Mouse (Mus musculus) hindbrain, embryonic 15.5 days (tissue): ENCODE data around the gene Zfp787. TPM values are rescaled to one million over a fixed set of nuclear protein-coding genes. Genes with fewer than 3 reads are reported as not detected.
"Not testable (repeated sequence)": the region's sequence is repeated elsewhere in the genome, so short reads cannot be mapped to it uniquely, and the experiment has no call there.

Source experiments
- ATAC-seq: fragments of 200-750 bp; cut with Nextera tagmentation; 2 replicates; pipeline ENCODE4 v1.8.0; 2017; ENCODE audit warnings: low read depth, moderate number of reproducible peaks, moderate TSS enrichment; ENCODE audit not compliant: low FRiP score
- H3K27ac ChIP-seq: fragments of 300-500 bp; sonication (generic); replicated peaks from 2 replicates; pipeline ENCODE4 v1.5.1; 2015; ENCODE audit warnings: mild to moderate bottlenecking, inconsistent platforms
- H3K27me3 ChIP-seq: fragments of 300-500 bp; sonication (generic); 2 replicates; pipeline ENCODE4 v1.6.1; 2015; ENCODE audit warnings: control low read depth, inconsistent platforms
- H3K36me3 ChIP-seq: fragments of 300-500 bp; sonication (generic); 2 replicates; pipeline ENCODE4 v1.6.1; 2015; ENCODE audit warnings: control low read depth, inconsistent platforms
- H3K4me1 ChIP-seq: fragments of 300-500 bp; sonication (generic); replicated peaks from 2 replicates; pipeline ENCODE4 v1.6.1; 2015; ENCODE audit warnings: control low read depth, inconsistent platforms
- H3K4me2 ChIP-seq: fragments of 300-500 bp; sonication (generic); 2 replicates; pipeline ENCODE4 v1.6.1; 2015; ENCODE audit warnings: moderate library complexity, mild to moderate bottlenecking, inconsistent platforms
- H3K4me3 ChIP-seq: fragments of 300-500 bp; sonication (generic); 2 replicates; pipeline ENCODE4 v1.5.1; 2015; ENCODE audit warnings: mild to moderate bottlenecking, inconsistent platforms
- H3K9ac ChIP-seq: fragments of 300-500 bp; sonication (generic); 2 replicates; pipeline ENCODE4 v1.6.1; 2015; ENCODE audit warnings: inconsistent platforms
- H3K9me3 ChIP-seq: fragments of 300-500 bp; sonication (generic); 2 replicates; pipeline ENCODE4 v1.6.1; 2016; ENCODE audit warnings: control low read depth, inconsistent platforms
- WGBS: fragments of 180-500 bp; shearing (Covaris S2); methylation state at CpG from one replicate; pipeline ENCODE4 v1.1.7; 2015; 5-methylcytosine and 5-hydroxymethylcytosine counted together
- polyA plus RNA-seq: library from polyadenylated mRNA; unstranded; fragments of >200 nt; fragmentation: Nextera tagmentation; extraction: Ambion mirVana; gene quantifications from 2 replicates; pipeline ENCODE4 v1.2.1, GENCODE M21; 2015

Gene Zfp787
- polyA plus RNA-seq, 1 experiment from 2014 or later: 24.8 TPM

GRCm38 (mm10) chr7:6179013-6179412, 23.2 kb upstream of the Zfp787 start:
- Histone ChIP-seq H3K36me3 (peaks cover 24% of the 10 kb centered on the region), H3K27me3 (no peaks in the 10 kb centered on the region), H3K4me3 (no peak overlapping the region), H3K9me3 (no peaks in the 10 kb centered on the region), H3K4me1 (no peaks in the 10 kb centered on the region), H3K4me2 (no peak overlapping the region), H3K27ac (no peak overlapping the region), H3K9ac (no peak overlapping the region)
- no peak for ATAC-seq

GRCm38 (mm10) chr7:6174365-6174987, 18.7 kb upstream of the Zfp787 start:
- not testable (repeated sequence) for H3K27me3 ChIP-seq, H3K9me3 ChIP-seq, ATAC-seq, H3K9ac ChIP-seq, H3K36me3 ChIP-seq, H3K27ac ChIP-seq, H3K4me3 ChIP-seq, H3K4me2 ChIP-seq
- WGBS: 86% methylated on average over 9 of the region's 9 CpGs
- H3K4me1 ChIP-seq: peaks cover 16% of the 10 kb centered on the region

GRCm38 (mm10) chr7:6173872-6174271, 18.1 kb upstream of the Zfp787 start:
- no peak overlapping the region for H3K4me2 ChIP-seq
- ATAC-seq: no peak
- peaks cover 16% of the 10 kb centered on the region for H3K4me1 ChIP-seq
- no peak overlapping the region for H3K9ac ChIP-seq
- no peaks in the 10 kb centered on the region for H3K9me3 ChIP-seq
- H3K4me3 ChIP-seq: no peak overlapping the region
- H3K27ac ChIP-seq: no peak overlapping the region
- H3K27me3 ChIP-seq: no peaks in the 10 kb centered on the region
- 90% methylated on average over 8 of the region's 8 CpGs for WGBS
- peaks cover 4% of the 10 kb centered on the region for H3K36me3 ChIP-seq

GRCm38 (mm10) chr7:6172674-6173244, 17.0 kb upstream of the Zfp787 start:
- no peaks in the 10 kb centered on the region for H3K27me3 ChIP-seq
- ATAC-seq: peak; percentile 36
- 1% methylated on average over 28 of the region's 28 CpGs for WGBS
- H3K9ac ChIP-seq: peak overlapping the region; percentile 73
- peaks cover 4% of the 10 kb centered on the region; the same call in 1 of the 2 replicates for H3K36me3 ChIP-seq
- peak overlapping the region; percentile 76 for H3K4me2 ChIP-seq
- H3K4me1 ChIP-seq: peaks cover 16% of the 10 kb centered on the region
- H3K9me3 ChIP-seq: no peaks in the 10 kb centered on the region
- H3K4me3 ChIP-seq: peak overlapping the region; percentile 83
- H3K27ac ChIP-seq: peak overlapping the region; percentile 92

- ATAC-seq: peak; percentile 97
- WGBS: under 1% methylated on average over 37 of the region's 37 CpGs
- no peaks in the 10 kb centered on the region for H3K27me3 ChIP-seq
These were observed 16.3 kb upstream of the Zfp787 start, which contains the start of gene Zfp444 for GRCm38 (mm10) chr7:6172006-6172649. Gene Zfp444, plus strand, starts transcription at chr7:6172226.

DNA sequence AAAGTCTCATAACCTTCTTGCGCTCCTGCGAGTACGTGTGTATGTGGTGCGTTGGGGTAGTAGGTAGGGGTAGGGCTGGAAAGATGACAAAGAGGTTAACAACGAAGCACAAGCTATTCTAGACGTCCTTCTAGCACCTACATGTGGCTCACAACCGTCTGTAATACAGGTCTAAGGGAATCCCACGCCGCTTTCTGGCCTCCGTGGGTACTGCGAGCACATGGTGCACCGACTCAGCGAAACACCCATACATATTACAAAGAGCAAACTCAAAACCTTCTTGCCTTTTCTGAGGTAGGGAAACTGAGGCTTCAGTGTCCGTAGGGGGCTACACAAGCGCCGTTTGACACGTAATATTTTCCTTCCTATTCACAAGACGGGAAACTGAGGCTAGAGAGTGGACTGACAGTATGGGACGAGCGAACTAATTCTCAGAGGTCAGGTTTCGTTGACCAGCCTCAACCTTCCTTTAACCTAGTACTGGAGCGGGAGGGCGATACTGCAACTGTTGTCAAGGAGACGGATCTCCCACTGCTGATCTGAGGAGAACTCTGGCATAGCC, 15.7 kb upstream of the Zfp787 start:
- H3K4me2 ChIP-seq: peak overlapping the region; percentile 76
- peak; percentile 39 for ATAC-seq
- under 1% methylated on average over 24 of the region's 24 CpGs for WGBS
- peak overlapping the region; percentile 60 for H3K9ac ChIP-seq
- peak overlapping the region; percentile 83 for H3K4me3 ChIP-seq
- H3K27ac ChIP-seq: peak overlapping the region; percentile 92
- H3K27me3 ChIP-seq: no peaks in the 10 kb centered on the region
- H3K4me1 ChIP-seq: peaks cover 16% of the 10 kb centered on the region
- no peaks in the 10 kb centered on the region for H3K9me3 ChIP-seq
- H3K36me3 ChIP-seq: peaks cover 4% of the 10 kb centered on the region; the same call in 1 of the 2 replicates

More at GRCm38 (mm10) chr7:6172006-6172649, 16.3 kb upstream of the Zfp787 start, which contains the start of gene Zfp444:
- peak within 1 kb of the TSS; percentile 92 for H3K27ac ChIP-seq
- H3K9me3 ChIP-seq: no peaks in the 10 kb centered on the region
- peak within 1 kb of the TSS; percentile 76 for H3K4me2 ChIP-seq
- H3K9ac ChIP-seq: peak within 1 kb of the TSS; percentile 73
- peak within 1 kb of the TSS; percentile 83 for H3K4me3 ChIP-seq
- peaks cover 4% of the 10 kb centered on the region; the same call in 1 of the 2 replicates for H3K36me3 ChIP-seq
- peaks cover 16% of the 10 kb centered on the region for H3K4me1 ChIP-seq

DNA sequence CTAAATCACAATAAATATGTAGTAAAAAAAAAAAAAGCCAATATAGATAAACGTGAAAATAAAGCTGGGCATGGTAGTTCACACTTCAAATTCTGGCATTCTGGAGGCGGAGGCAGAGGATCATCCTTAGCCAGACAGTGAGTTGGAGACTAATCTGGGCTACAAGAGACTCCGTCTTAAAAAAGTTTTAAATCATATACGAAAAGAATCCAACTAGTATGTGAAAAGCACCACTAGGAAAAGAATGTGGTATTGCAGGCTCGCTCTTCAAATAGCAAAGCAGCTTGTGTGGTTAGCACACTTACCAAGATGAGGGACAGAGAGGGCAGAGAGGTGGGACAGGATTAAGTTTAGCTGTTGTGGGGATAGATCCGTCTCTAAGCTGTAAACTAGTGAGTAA, 15.1 kb upstream of the Zfp787 start:
- Histone ChIP-seq H3K27ac (peak overlapping the region; percentile 92), H3K4me3 (peak overlapping the region; percentile 83), H3K9ac (peak overlapping the region; percentile 60; the same call in 1 of the 2 replicates), H3K36me3 (peaks cover 3% of the 10 kb centered on the region; the same call in 1 of the 2 replicates), H3K4me2 (peak overlapping the region; percentile 76), H3K4me1 (peaks cover 16% of the 10 kb centered on the region), H3K27me3 (no peaks in the 10 kb centered on the region), H3K9me3 (no peaks in the 10 kb centered on the region)
- no peak for ATAC-seq
- WGBS: 57% methylated on average over 6 of the region's 6 CpGs

DNA sequence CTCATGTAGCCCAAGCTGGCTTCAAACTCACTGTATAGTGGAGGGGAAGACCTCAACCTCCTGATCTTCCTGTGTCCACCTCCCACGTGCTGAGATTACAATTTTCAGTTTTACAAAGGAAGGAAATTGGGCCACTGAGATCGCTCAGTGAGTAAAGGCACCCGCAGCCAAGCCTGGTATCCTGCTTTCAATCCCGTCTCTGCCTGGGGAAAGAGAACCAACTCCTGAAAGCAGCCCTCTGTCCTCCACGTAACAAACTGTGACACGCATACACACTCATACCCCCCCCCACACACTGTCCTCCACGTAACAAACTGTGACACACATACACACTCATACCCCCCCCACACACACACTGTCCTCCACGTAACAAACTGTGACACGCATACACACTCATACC, 14.6 kb upstream of the Zfp787 start:
- 88% methylated on average over 9 of the region's 9 CpGs for WGBS
- H3K4me2 ChIP-seq: no peak overlapping the region

DNA sequence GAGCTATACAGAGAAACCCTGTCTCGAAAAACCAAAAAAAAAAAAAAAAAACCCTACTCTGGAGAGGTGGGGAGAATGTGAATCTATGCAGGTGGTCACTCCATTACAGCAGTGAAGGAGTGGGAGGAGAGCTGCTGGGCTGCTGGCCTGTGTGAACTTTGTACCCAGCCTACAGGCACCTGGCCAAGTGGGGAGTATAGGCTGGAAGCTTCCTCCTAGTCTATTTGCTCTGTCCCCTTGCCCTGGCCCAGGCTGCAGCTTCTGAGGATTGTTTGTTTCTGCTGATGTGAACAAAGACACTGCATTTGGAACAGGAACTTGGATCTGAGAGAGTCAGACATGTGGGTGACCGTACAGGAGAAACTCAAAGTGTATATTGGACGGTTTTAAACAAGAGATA, 13.6 kb upstream of the Zfp787 start:
- Histone ChIP-seq H3K4me1 (peaks cover 16% of the 10 kb centered on the region), H3K9ac (no peak overlapping the region), H3K27ac (no peak overlapping the region), H3K9me3 (no peaks in the 10 kb centered on the region), H3K4me3 (no peak overlapping the region), H3K4me2 (no peak overlapping the region), H3K36me3 (no peaks in the 10 kb centered on the region), H3K27me3 (no peaks in the 10 kb centered on the region)
- WGBS: 83% methylated on average over 3 of the region's 3 CpGs
- ATAC-seq: no peak

More for the DNA sequence above, 14.6 kb upstream of the Zfp787 start:
- ATAC-seq: no peak
- no peak overlapping the region for H3K27ac ChIP-seq
- no peak overlapping the region for H3K9ac ChIP-seq
- H3K36me3 ChIP-seq: no peaks in the 10 kb centered on the region
- no peak overlapping the region for H3K4me3 ChIP-seq
- H3K4me1 ChIP-seq: peaks cover 16% of the 10 kb centered on the region
- no peaks in the 10 kb centered on the region for H3K9me3 ChIP-seq
- no peaks in the 10 kb centered on the region for H3K27me3 ChIP-seq

GRCm38 (mm10) chr7:6164671-6165070, 8.9 kb upstream of the Zfp787 start:
- Histone ChIP-seq H3K4me2 (no peak overlapping the region), H3K27ac (no peak overlapping the region), H3K27me3 (no peaks in the 10 kb centered on the region), H3K36me3 (no peaks in the 10 kb centered on the region), H3K4me1 (no peaks in the 10 kb centered on the region), H3K9ac (no peak overlapping the region), H3K4me3 (no peak overlapping the region), H3K9me3 (no peaks in the 10 kb centered on the region)
- no peak for ATAC-seq
- WGBS: 68% methylated on average over 5 of the region's 5 CpGs

DNA sequence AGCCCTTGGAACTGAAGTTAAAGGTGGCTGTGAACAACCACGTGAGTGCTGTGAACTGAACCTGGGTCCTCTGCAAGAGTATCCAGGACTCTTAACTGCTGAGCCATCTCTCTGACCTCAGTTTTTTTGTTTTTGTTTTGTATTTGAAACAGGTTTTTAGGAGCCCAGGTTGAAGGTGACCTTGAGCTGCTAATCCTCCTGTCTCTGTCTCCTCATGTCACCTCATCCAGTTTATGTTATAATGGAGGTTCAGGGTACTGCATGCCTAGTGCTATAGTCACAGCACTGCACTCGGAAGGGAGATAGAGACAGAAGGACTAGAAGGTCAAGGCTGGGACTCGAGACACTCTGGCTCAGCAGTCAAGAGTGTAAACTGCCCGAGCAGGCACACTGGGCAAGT, 6.4 kb upstream of the Zfp787 start:
- H3K9ac ChIP-seq: no peak overlapping the region
- no peaks in the 10 kb centered on the region for H3K4me1 ChIP-seq
- no peak overlapping the region for H3K27ac ChIP-seq
- H3K27me3 ChIP-seq: no peaks in the 10 kb centered on the region
- ATAC-seq: no peak
- WGBS: 73% methylated on average over 4 of the region's 4 CpGs
- H3K9me3 ChIP-seq: no peaks in the 10 kb centered on the region
- H3K36me3 ChIP-seq: no peaks in the 10 kb centered on the region
- no peak overlapping the region for H3K4me3 ChIP-seq
- H3K4me2 ChIP-seq: no peak overlapping the region

DNA sequence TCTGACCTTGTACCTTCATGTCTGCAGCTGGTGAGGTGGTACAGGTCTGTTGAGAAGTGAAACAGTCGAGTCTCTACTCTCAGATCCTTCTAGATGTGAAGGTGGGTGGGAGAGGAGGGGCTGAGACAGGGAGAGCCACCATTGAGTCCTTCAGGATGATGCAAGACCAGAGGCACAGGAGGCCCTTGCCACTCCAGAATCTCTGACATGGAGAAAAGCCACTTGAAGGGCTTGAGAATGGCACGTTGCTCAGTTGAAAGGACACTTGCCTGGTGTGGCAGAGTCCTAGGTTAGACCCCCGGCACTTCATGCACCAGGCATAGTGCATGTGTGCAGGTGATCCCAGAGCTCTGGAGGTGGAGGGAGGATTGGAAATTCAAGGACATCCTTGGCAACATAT, 5.7 kb upstream of the Zfp787 start:
- H3K4me2 ChIP-seq: no peak overlapping the region
- H3K4me1 ChIP-seq: peaks cover 6% of the 10 kb centered on the region
- no peak for ATAC-seq
- WGBS: 62% methylated on average over 3 of the region's 3 CpGs
- H3K27ac ChIP-seq: no peak overlapping the region
- no peaks in the 10 kb centered on the region for H3K9me3 ChIP-seq
- H3K27me3 ChIP-seq: no peaks in the 10 kb centered on the region
- no peak overlapping the region for H3K4me3 ChIP-seq
- H3K9ac ChIP-seq: no peak overlapping the region
- no peaks in the 10 kb centered on the region for H3K36me3 ChIP-seq
